Mouse (Mus musculus) small intestine, adult 2 months (tissue): ENCODE data around the gene Zbtb49.

ENCODE experiments used
- CTCF ChIP-seq: fragments of 200-500 bp; IDR thresholded peaks from 2 replicates; pipeline ENCODE4 v1.5.1; 2012; ENCODE audit warnings: low read depth, mild to moderate bottlenecking, control low read depth, inconsistent platforms, low read length, moderate library complexity, mixed read lengths; ENCODE audit not compliant: insufficient replicate concordance, insufficient read length; ENCODE audit errors: extremely low read depth
- POLR2A ChIP-seq: fragments of 200-500 bp; IDR thresholded peaks from 2 replicates; pipeline ENCODE4 v1.6.1; 2012; ENCODE audit warnings: low read depth, mild to moderate bottlenecking, control low read depth, inconsistent platforms, low read length, moderate library complexity

- no peak for TF ChIP-seq CTCF
- no peak for TF ChIP-seq POLR2A
Measured at GRCm38 (mm10) chr5:38174256-38174912, 45.9 kb downstream of the Zbtb49 start.
